Mouse (Mus musculus): ENCODE data around the gene Abcc4.
A peak's percentile ranks its signal among the peaks of the same experiment; 100 is the strongest.

The Abcc4 gene

DNA sequence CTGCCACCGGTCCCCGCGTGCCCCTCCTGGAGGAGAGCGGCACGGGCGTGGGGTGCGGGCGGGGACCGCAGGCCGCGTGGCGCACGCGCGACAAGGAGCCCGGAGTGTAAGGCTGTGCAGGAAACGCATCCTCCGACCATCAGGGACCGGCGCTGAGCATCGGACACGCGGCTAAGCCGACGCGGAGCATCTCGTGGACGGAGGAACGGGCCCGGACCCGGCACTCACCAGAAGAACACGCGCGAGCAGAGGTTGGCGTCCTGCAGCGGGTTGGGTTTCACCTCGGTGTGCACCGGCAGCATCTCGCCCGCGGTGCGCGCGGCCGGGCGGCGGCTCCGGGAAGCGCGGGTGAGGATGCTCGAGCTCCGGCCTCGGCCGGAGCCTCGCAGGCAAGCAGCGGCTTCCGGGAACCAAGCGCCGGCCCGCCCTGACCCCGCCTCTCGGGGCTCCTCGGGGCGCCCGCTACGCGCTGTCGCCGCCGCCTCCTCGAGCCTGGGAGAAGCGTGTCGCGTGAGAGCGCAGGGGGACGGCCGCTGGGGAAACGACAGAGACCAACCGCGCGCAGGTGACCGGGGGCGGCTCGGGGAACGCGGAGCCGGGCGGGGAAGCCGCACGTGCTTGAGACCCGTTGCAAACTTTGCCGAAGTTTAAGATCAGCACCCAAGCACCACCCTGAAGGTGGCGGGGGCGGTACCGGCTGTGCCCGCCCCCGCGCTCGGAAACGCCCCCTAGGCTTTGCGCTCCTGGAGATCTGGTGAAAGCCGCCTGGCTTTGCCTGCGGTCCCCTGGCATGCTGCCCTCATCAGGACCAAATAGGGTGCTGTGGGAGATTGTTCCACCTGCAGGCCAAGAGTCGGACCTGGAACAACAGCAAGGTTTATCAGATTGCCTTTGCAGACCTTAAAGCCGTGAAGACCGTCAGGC lies at the start of gene Abcc4:
Gene Abcc4, minus strand, starts transcription at position 412 of the 924 bp plus-strand sequence.
- DNase-seq (ENCODE audit: low read depth in 2 of 2, low spot score in 2 of 2), result peak; percentile 55 to 60

DNA sequence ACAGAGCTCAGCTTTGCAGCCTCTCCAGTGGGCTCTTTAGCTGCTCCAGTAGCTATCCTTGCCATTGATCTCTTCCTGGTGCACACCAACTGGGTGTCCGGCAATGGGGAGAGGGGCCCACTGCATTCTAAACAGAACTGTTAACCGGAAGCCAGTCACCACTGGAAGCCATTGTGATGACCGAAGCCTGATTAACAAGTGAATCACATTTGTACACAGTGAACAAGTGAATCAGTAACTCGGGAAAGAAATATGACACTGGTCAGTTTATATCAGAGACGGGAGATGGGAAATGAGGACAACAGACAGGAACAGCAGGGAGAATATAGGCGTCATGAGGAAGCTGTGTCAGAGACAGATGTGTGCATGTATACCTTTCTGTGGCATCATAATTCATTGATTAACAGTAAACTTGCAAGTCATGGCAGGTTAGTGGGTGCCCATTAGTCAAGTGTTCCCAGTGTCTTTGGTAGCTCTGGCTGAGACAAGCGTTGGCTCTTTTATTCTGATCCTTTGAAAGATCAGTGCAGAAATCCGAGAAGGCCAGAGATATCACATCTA lies 45.3 kb upstream of the Abcc4 start:
- no peak for DNase-seq (ENCODE audit: low read depth in 2 of 2, low spot score in 2 of 2)

DNA sequence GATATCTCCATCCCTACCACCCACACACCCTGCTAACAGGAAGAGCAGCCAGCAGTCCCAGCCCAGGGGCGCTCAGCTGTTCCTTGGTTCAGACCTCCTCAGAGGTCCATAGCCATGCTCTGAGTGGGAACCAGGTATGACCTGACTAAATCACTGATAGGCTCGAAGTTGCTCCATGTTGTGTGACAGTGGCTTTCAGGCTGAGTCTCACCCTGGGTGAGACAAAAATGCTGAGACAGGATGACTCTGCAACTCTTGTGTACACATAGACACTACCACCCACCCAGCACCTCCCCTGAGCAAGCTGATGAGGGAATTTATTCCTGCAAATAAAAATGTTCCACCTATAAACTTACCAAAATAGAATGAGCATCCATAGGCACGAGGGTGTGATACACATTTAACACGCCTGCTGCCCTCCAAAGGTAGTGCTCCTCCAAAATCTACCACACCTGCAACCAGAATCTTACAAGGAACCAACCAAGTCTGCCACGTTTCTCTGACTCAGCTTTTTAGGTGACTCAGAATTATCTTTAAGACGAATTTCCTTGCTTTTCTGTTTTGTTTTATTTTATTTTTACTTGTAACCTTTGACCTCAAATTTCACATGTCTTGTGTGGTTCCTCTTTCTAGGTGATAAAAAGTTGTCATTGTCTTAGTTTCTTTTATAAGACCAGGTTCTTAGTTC lies 44.6 kb upstream of the Abcc4 start:
- DNase-seq (ENCODE audit: low read depth in 2 of 2, low spot score in 2 of 2), result no peak

DNA sequence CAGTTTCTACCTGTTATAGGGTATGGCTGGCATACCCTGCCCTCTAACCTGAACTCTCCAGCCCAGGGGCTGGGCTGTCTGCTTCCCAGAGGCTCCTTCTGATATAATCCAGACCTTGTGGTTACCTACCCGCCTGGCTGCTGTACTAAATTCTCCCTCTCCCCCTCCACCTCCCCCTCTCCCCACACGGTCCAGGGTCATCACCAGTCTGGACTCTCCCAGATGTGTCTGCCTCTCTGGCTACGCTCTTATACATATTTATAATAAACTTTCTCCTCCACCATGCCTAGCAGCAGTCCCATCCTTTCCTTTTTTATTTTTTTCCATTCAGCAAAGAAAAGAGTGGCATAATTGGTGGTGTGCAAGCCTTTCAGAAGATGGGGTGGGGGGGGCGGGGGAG lies 43.7 kb upstream of the Abcc4 start:
- DNase-seq (ENCODE audit: low read depth in 2 of 2, low spot score in 2 of 2), result no peak

DNA sequence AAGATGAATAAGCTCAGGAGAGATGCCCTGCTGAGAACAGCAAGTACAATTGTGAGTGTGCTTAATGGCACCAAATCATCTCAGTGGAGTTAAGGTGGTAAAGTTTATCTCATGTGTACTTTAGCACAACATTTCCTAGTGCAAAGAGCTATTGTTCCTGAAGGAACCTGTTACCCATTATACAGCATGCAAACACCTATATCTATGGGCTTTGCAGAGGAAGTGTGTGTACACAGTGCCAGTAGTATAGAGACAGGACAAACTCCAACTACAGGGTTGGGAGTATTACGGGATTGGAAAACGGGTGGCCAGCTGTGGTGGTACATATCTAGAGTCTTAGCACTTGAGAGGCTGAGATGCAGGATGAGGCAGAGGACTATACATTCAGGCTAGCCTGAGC lies 43.0 kb upstream of the Abcc4 start:
- DNase-seq (ENCODE audit: low read depth in 2 of 2, low spot score in 2 of 2), result no peak

DNA sequence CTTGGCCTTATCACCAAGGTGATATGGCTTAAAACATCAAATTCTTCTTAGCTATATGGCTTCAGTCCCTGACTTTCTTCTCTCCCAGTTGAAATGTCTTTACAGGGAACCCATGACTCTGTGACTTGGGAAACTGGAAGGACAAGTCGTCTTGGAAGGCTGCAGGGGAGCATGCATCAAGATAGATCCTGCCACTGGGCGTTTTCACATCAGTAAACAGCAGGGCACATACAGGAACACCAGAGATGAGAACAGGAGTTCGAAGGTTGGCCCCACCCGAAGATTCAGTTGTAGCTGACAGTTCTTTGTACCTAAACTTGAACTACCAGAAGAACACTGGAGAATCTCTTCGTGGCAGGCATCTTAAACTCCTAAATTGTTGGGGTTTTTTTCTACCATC lies 36.8 kb upstream of the Abcc4 start:
- no peak for DNase-seq (ENCODE audit: low read depth in 2 of 2, low spot score in 2 of 2)

DNA sequence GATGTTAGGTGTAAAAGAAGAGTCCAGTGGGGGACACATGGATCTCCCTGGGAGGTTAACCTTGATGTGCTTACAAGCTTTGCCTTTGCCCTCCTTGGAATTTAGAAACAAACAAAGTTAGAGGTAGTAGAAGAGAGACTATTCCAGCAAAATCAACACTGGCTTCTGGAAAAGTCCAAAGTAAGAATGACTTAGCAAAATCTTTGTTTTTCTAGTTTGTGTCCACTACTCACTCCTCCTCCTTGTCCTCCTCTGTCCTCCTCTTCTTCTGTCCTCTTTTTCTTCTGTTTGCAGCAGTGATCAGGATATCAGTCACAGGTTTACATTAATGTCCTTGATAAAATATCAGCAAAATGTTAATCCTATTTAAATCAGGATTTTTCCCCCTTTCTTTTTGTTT lies 35.8 kb upstream of the Abcc4 start:
- DNase-seq (ENCODE audit: low read depth in 2 of 2, low spot score in 2 of 2), result no peak

DNA sequence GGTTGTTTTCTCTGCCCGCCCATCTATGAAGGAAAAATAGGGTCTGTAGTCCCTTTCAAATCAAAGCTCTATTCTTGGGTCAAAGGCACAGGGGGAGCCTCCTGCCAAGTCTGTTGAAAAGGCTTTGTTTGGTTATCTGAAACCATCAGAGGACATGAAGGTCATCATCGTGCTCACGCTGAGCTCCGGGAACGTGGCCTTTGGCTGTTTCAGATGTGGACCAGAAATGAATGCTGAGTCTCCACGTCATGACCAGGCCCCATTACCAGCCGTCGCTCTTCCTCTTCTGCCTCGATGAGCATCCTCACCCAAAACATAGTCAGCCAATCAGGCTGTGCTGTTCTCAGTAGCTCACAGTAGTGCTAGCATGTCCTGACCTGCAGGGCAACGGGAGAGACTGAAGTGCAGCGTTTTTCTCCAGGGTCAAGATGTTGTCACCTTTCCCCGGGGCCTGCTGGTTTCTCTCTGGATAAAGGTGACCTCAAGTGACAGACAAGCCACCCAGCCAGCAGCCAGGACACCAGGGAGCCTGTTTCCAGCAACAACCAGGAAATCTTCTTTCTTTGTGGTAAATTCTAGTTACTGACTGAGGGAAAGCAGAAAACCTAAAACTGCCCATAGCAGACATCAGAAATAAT lies 31.4 kb upstream of the Abcc4 start:
- DNase-seq (ENCODE audit: low read depth in 2 of 2, low spot score in 2 of 2), result no peak

DNA sequence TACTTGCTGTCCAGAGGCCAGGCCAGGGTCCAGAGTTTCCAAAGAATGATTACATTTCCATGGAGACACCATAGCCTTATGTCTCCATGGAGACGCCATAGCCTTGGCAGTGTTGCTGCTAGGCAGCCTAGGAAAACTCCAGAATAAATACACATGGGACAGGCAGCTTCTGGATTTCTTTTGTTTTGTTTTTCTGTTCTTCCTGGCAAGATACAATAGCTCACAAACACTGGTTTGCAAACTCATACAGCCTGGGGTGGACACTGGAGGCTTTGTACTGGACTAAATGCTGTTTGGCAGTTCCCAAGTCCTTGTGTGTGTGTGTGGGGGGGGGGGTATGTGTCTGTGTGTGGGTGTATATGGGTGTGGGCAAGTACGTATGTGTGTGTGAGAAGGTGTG lies 29.1 kb upstream of the Abcc4 start:
- DNase-seq (ENCODE audit: low read depth in 2 of 2, low spot score in 2 of 2), result no peak

DNA sequence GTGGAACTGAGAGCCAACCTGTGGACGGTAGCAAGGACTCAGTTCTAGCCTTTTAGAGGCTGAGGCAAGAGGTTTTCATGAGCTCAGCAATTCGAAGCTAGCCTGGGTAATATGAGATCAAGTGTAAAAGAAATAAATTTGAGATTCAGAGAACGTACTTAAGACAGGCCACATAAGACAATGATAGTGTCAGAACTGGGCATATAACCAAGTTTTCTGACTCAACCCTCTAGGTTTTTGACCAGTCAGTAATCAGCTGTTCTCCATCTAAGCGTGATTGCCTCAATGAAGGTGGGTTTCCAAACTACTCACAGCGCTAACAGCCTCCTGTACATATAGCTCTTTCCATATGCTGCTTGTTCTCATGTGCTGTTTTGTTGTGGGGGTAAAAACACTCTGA lies 27.1 kb upstream of the Abcc4 start:
- no peak for DNase-seq (ENCODE audit: low read depth in 2 of 2, low spot score in 2 of 2)

DNA sequence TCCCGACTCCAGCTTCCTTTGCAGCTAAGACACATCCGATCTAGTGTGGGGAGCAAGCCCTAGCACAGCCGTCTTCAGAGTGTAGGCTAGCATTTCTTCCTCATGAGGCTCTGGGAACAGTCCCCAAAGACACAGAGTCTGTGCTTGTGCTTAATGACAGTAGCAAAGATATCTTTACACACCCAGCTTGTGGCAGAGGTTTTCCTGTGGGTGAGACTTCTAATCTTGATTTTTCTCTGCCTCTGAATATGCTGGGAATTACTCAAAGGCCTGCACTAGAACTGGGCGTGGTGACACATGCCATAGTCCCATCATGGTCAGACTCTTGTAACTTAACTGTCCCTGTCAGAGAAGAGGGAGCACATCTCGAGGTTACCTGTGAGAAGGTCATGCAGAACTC lies 24.6 kb upstream of the Abcc4 start:
- DNase-seq (ENCODE audit: low read depth in 2 of 2, low spot score in 2 of 2), result no peak

DNA sequence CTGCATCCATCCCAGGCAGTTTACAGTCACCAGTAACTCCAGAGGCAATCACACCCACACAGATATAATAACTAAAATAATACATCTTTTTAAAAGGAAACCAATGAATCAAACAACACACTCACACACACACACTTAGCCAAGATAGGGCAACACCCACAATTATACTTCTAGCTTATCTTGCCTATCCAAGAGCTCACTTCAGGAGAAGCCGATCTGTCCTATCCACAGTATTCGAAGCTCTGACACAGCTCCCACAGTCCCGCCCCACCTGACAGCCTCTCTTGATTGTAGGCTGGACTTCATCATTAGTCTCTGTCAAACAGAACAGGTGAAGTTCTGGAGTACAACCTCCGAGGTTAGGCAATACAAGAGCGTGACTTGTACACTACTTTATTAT lies 19.4 kb upstream of the Abcc4 start:
- no peak for DNase-seq (ENCODE audit: low read depth in 2 of 2, low spot score in 2 of 2)

DNA sequence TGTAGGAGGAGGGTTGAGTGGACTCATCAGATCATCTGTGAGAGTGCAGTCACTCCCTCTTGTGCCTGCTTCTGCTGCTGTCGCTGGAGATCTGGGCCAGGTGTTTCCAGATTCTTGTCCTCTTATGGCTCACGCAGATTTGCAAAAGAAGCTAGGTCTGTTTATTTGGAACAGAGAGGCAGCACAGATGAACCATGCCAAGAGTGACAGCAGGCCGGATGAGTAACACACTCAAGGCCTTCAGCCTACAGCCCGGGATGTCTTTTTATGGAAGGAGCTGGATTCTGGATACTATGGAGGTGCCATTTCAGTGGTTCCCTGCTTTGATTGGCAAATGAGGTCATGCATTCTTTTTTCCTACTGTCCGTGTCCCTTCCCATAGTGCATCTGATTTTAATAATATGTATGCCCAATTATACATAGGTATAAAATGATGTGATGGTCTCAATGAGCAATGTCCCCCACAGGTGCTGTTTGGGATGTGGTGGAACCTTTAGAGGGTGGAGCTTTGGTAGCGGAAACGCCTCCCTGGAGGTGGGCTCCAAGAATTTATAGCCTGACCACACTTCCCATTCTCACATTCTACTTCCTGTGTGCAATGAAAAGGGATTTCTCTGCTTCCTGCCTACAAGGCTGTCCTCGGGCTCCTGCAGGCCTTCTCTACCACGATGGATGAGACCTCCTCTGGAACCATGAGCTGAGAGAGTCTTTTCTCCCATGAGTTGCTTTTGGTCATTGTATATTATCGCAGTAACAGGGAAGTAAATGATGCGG lies 18.1 kb upstream of the Abcc4 start:
- no peak for DNase-seq (ENCODE audit: low read depth in 2 of 2, low spot score in 2 of 2)

DNA sequence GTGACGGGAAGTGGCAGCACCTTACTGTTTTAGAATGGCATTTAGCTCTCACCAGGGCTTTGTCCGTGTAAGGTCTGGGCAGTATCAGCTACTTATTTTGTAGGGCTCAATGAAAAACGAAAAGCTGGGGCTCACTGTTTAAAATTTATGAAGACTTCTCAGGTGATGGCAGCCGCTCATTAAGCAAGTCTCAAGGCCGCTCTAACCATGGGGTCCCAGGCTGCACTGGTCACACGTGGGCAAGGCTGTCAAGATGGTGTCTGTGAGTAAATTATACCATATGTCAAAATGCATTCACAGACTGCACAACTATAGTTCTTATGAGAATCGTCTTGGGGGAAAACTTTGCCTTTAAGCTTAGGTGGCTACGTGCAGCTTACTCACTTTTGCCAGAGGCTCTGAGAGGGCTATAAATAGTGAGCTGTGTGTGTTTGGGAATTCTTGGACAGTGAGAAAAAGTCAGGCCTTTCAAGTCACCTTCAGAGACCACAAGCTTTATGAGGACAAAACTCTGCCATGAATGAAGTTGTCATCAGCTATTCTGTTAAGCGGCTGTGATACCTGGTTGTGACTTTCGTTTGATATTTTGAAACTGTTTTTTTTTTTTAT lies 13.7 kb upstream of the Abcc4 start:
- DNase-seq (ENCODE audit: low read depth in 2 of 2, low spot score in 2 of 2), result no peak

DNA sequence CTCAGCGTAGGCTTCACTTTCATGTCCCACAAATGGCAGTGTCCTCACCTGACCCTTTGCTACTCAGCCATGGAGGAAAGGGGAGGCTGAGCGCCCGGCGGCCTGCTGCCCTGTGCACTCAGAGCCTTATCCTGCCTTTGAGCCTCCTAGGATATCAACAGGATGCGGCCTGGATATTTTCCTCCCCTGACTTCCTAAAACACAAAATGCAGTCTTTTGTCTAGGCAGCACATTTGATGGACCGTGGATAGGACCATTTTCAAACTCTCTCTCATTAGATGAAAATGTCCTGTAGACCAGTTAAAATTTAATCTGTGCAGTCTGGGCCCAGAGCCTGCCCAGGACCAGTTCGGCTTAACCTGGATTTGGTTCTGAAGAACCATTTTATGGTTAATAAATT lies 12.6 kb upstream of the Abcc4 start:
- no peak for DNase-seq (ENCODE audit: low read depth in 2 of 2, low spot score in 2 of 2)

DNA sequence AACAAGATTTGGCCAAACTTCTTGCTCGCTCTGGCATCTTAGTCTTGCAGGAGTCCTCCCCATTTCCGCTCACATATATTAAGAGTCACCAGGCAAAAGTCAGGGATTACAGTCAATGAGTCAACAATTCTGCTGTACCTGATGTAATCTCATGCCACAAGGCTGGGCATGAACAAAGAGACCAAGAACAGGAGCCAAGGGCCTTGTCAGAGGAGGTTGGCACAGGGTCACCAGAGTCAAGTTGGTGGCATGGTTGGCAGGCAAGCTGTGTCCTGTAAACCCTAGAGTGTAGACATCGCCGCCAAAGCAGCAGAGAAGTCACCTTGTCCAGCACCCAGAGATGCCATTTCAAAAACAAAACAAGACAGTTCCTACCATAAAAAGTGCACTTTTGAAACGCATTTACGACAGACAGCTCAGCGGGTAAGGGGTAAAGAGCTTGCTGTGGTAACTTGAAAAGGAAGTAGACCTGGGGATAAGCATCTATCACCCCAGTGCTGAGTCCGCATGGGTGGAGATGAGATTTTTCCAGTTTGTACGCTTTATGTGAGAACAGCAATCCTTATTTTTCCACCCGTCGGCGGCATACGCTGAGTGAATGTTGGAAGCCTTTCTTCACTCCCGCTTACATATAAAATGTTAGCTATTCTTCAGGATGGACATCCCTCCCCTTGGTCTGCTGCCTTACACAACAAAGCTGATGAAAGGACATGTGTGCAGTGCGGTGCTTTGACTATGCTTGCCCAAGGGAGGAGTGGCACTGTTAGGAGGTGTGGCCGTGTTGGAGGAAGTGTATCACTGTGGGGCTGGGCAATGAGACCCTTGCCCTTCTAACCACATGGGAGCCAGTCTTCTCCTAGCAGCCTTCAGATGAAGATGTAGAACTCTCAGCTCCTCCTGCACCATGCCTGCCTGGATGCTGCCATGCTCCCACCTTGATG lies 10.6 kb upstream of the Abcc4 start:
- no peak for DNase-seq (ENCODE audit: low read depth in 2 of 2, low spot score in 2 of 2)

DNA sequence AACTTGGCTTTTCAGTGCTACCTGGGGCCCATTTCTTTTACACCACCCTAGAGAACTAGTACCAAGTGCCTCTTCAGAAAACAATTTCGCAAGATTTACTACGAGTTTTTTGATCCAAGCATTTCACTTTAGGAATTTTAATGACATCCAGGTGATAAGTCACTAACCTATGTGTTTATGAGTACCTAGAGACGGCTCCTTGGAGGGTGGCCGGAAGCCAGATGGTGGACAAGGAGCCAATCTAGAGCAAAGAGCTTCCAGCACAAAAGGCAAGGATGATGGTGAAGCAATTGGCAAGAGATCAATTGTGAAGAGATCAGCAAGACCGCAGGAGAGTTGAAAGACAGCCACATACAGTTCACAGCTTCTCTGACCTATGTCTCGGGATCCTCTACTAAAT lies 8.7 kb upstream of the Abcc4 start:
- no peak for DNase-seq (ENCODE audit: low read depth in 2 of 2, low spot score in 2 of 2)

DNA sequence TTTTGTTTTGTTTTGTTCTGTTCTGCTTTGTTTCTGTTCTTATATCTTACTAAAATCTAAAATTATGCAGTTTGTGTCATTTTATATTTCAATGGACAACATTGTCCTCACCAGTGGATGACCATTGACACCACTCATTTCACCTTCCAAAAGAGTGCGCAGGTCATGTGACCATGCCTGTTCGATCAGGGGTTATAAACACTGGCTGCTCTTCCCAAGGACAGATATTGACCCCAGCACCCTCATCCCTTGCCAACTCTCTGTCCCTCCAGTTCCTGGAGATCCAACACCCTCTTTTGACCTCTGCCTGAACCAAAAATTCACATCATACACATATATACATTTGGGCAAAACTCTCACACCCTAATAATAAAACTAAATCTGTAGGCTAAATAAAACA lies 8.3 kb upstream of the Abcc4 start:
- DNase-seq (ENCODE audit: low read depth in 2 of 2, low spot score in 2 of 2), result no peak

DNA sequence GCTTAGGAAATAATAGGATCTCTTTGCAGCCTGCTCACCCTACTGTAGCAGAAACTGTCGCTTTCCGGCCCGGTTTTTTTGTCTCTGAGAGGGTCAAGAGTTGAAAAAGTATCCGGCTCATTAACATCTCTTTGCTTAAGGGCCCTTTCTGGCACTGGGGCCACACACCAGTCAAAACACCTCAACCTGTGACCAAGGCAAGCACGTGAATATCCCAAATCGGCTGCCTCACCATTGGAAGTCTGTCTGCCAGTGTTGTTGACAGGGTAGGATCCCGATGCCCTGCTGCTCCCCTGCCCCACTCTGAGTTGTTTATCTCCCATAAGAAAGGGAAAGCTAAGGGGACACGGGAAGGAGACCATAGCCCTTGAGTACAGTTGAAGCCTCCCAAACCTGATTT lies 7.8 kb upstream of the Abcc4 start:
- no peak for DNase-seq (ENCODE audit: low read depth in 2 of 2, low spot score in 2 of 2)

DNA sequence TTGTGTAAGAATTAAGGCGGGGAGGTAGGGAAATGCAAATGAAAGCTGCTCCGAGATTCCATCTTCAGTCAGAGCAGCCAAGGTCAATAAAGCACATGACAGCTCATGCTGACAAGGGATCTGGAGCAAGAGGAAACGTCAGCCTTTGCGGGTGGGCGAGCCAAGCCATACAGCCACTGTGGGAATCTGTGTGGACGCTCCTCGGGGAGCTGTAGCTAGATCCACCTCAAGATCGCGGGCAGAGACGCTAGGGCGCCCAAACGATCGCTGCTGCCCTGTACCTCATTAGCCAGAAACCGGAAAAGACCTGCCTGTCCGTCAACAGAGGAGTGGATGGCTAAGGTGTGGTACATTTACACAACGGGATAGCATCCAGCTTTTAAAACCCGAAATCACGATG lies 7.4 kb upstream of the Abcc4 start:
- DNase-seq (ENCODE audit: low read depth in 2 of 2, low spot score in 2 of 2), result no peak

Measured in CD8-positive naive resting alpha-beta T cell, adult 2 months (primary cell).